Mouse (Mus musculus) adrenal gland, adult 8-10 months (tissue): ENCODE data around the gene Add1. TPM values are rescaled to one million over a fixed set of nuclear protein-coding genes. Genes with fewer than 3 reads are reported as not detected.

ENCODE experiments used
- microRNA-seq, 2 experiments: library from miRNA; unstranded; fragments of <30 nt; microRNA quantifications; one replicate each; pipeline ENCODE4 v1.2.0; 2022
- total RNA-seq, 4 experiments: library from RNA; stranded (reverse); gene quantifications; 2 replicates each; pipeline ENCODE4 v1.2.4; 2022

Gene Add1
- total RNA-seq, 4 experiments from 2014 or later: 144 to 201 (median 179) TPM

Small RNA genes lying within 50 kb of the gene (microRNA-seq; reads per million reads assigned to microRNA genes)
- 0.34 to 0.35 reads per million in 2 experiments for gene Mir7036b

Other genes starting within 250 kb of the Add1 start
- 100 to 1,000 TPM in 1 of 4 experiments, 10 to 100 TPM in 3; 87.2 to 105 (median 94.0) TPM for gene Rnf4, start 237.4 kb upstream of the Add1 start, total RNA-seq
- gene Fam193a, start 203.7 kb upstream of the Add1 start, total RNA-seq: 10 to 100 TPM; 27.0 to 45.0 (median 33.4) TPM
- gene Tnip2, start 59.7 kb upstream of the Add1 start, total RNA-seq: 10 to 100 TPM; 16.3 to 32.3 (median 24.3) TPM
- gene Sh3bp2, start 47.8 kb upstream of the Add1 start, total RNA-seq: 10 to 100 TPM; 11.5 to 23.9 (median 17.8) TPM
- gene Mfsd10, start 63.5 kb downstream of the Add1 start, total RNA-seq: 10 to 100 TPM; 29.6 to 54.5 (median 45.8) TPM
- gene Nop14, start 86.5 kb downstream of the Add1 start, total RNA-seq: 10 to 100 TPM; 23.9 to 25.8 (median 24.1) TPM
- 1 to 10 TPM; 1.9 to 5.3 (median 3.1) TPM for gene Grk4, start 86.7 kb downstream of the Add1 start, total RNA-seq
- 10 to 100 TPM; 37.5 to 66.3 (median 47.0) TPM for gene Htt, start 188.1 kb downstream of the Add1 start, total RNA-seq